24 mouse cellular contexts compared by ENCODE assay signal in genomic region chr12:68829404-68829803, GRCm38 (mm10).
"Had no signal": no experiment of that assay in that cellular context is flagged by ENCODE, and none has a peak within 500 bp of the region (broad histone marks: within the 10 kb centered on the region; RNA-seq: fewer than 3 reads in every experiment).

No protein-coding gene starts in this region.

- H3K4me1 ChIP-seq: heart, embryonic 10.5 days; heart, embryonic 12.5 days; intestine, embryonic 15.5 days; limb, embryonic 10.5 days; limb, embryonic 12.5 days had no signal

- H3K9me3 ChIP-seq: heart, embryonic 10.5 days; heart, embryonic 12.5 days; hindbrain, embryonic 10.5 days; hindbrain, embryonic 12.5 days; intestine, embryonic 15.5 days; limb, embryonic 10.5 days; limb, embryonic 12.5 days had no signal

- H3K27ac ChIP-seq: gastrocnemius, adult 2 months; heart, embryonic 10.5 days; hindbrain, embryonic 10.5 days; hindbrain, embryonic 12.5 days; hindbrain, embryonic 14.5 days; intestine, embryonic 15.5 days; layer of hippocampus, adult 2 months; left cerebral cortex, adult 2 months; limb, embryonic 10.5 days; limb, embryonic 12.5 days had no signal

- DNase-seq: gastrocnemius, adult 2 months; gastrocnemius, postnatal 10 days; gastrocnemius, postnatal 25 days; heart, adult 18-20 months; heart, postnatal 10 days; heart, postnatal 4 days; kidney, adult 18-20 months; kidney, adult 8-10 months; kidney, postnatal 10 days; kidney, postnatal 25 days; kidney, postnatal 4 days had no signal

- H3K4me3 ChIP-seq: gastrocnemius, adult 2 months; heart, embryonic 10.5 days; heart, embryonic 12.5 days; hindbrain, embryonic 10.5 days; hindbrain, embryonic 12.5 days; intestine, embryonic 15.5 days; layer of hippocampus, adult 2 months; left cerebral cortex, adult 2 months; limb, embryonic 10.5 days; limb, embryonic 12.5 days had no signal

- ATAC-seq: hindbrain, embryonic 16.5 days; inflammation-experienced regulatory T-cells, adult 6 months; intestine, embryonic 15.5 days; intestine, postnatal 0 days had no signal

- H3K4me2 ChIP-seq: heart, embryonic 12.5 days; hindbrain, embryonic 12.5 days; hindbrain, embryonic 14.5 days; intestine, embryonic 15.5 days; limb, embryonic 12.5 days had no signal

- H3K9ac ChIP-seq: heart, embryonic 12.5 days; hindbrain, embryonic 12.5 days; hindbrain, embryonic 14.5 days; intestine, embryonic 15.5 days; limb, embryonic 12.5 days had no signal

- H3K36me3 ChIP-seq: heart, embryonic 10.5 days; heart, embryonic 12.5 days; hindbrain, embryonic 10.5 days; hindbrain, embryonic 12.5 days; intestine, embryonic 15.5 days; limb, embryonic 10.5 days; limb, embryonic 12.5 days had no signal

- H3K27me3 ChIP-seq: heart, embryonic 12.5 days; hindbrain, embryonic 12.5 days; intestine, embryonic 15.5 days; limb, embryonic 12.5 days had no signal
